Mouse (Mus musculus) hindbrain, embryonic 16.5 days (tissue): ENCODE measurements around the gene Itpka. TPM values are rescaled to one million over a fixed set of nuclear protein-coding genes. Genes with fewer than 3 reads are reported as not detected.

Experiments used
- ATAC-seq: fragments of 200-750 bp; cut with Nextera tagmentation; 2 replicates; pipeline ENCODE4 v1.8.0; 2017; ENCODE audit warnings: moderate TSS enrichment, moderate library complexity
- H3K27ac ChIP-seq: fragments of 300-500 bp; sonication (generic); 2 replicates; pipeline ENCODE4 v1.5.1; 2014; ENCODE audit warnings: low read depth, mild to moderate bottlenecking, control low read depth, low read length, moderate library complexity
- H3K27me3 ChIP-seq: fragments of 300-500 bp; sonication (generic); replicated peaks from 2 replicates; pipeline ENCODE4 v1.6.1; 2014; ENCODE audit warnings: low read length; ENCODE audit not compliant: control insufficient read depth, insufficient read depth
- H3K36me3 ChIP-seq: fragments of 300-500 bp; sonication (generic); 2 replicates; pipeline ENCODE4 v1.6.1; 2014; ENCODE audit warnings: mild to moderate bottlenecking, low read length, moderate library complexity, mixed read lengths; ENCODE audit not compliant: control insufficient read depth, insufficient read depth
- H3K4me1 ChIP-seq: fragments of 300-500 bp; sonication (generic); 2 replicates; pipeline ENCODE4 v1.6.1; 2014; ENCODE audit warnings: low read depth, low read length; ENCODE audit not compliant: control insufficient read depth, insufficient read depth
- H3K4me2 ChIP-seq: fragments of 300-500 bp; sonication (generic); 2 replicates; pipeline ENCODE4 v1.6.1; 2014; ENCODE audit warnings: mild to moderate bottlenecking, low read length, control low read depth, moderate library complexity
- H3K4me3 ChIP-seq: fragments of 300-500 bp; sonication (generic); 2 replicates; pipeline ENCODE4 v1.5.1; 2014; ENCODE audit warnings: mild to moderate bottlenecking, low read length, control low read depth, moderate library complexity
- H3K9ac ChIP-seq: fragments of 300-500 bp; sonication (generic); 2 replicates; pipeline ENCODE4 v1.6.1; 2014; ENCODE audit warnings: low read depth, mild to moderate bottlenecking, control low read depth, low read length, moderate library complexity
- H3K9me3 ChIP-seq: fragments of 300-500 bp; sonication (generic); 2 replicates; pipeline ENCODE4 v1.6.1; 2014; ENCODE audit warnings: mild to moderate bottlenecking, low read length, moderate library complexity; ENCODE audit not compliant: control insufficient read depth
- WGBS: fragments of 180-500 bp; shearing (Covaris S2); extraction: QIAGEN DNeasy Blood & Tissue Kit; methylation state at CpG from one replicate; pipeline ENCODE4 v1.1.7; 2014; 5-methylcytosine and 5-hydroxymethylcytosine counted together
- polyA plus RNA-seq: library from polyadenylated mRNA; unstranded; fragments of >200 nt; fragmentation: Nextera tagmentation; extraction: Ambion mirVana; gene quantifications from 2 replicates; pipeline ENCODE4 v1.2.1, GENCODE M21; 2015

The Itpka gene
- polyA plus RNA-seq, 1 experiment from 2014 or later: 0.54 TPM

DNA sequence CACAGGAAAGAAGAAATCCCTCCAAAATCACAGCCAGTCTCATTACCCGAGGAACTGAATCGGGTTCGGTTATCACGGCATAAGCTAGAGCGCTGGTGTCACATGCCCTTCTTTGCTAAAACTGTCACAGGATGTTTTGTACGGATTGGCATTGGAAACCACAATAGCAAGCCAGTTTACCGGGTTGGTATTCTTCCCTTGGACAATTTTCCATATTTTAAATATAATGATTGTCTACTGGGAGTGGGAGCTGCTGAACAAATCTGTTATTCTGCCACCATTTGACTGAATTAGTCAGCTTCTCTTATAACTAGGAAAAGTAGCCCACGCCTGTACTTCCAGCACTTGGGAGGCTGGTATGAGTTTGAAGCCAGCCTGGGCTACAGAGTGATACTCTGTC lies 21.1 kb upstream of the Itpka start:
- Histone ChIP-seq H3K27me3 (no peaks in the 10 kb centered on the region), H3K4me3 (no peak overlapping the region), H3K36me3 (peaks cover 45% of the 10 kb centered on the region), H3K27ac (no peak overlapping the region), H3K9ac (no peak overlapping the region), H3K4me1 (no peaks in the 10 kb centered on the region), H3K9me3 (no peaks in the 10 kb centered on the region), H3K4me2 (no peak overlapping the region)
- ATAC-seq: no peak
- 99% methylated on average over 8 of the region's 8 CpGs for WGBS

DNA sequence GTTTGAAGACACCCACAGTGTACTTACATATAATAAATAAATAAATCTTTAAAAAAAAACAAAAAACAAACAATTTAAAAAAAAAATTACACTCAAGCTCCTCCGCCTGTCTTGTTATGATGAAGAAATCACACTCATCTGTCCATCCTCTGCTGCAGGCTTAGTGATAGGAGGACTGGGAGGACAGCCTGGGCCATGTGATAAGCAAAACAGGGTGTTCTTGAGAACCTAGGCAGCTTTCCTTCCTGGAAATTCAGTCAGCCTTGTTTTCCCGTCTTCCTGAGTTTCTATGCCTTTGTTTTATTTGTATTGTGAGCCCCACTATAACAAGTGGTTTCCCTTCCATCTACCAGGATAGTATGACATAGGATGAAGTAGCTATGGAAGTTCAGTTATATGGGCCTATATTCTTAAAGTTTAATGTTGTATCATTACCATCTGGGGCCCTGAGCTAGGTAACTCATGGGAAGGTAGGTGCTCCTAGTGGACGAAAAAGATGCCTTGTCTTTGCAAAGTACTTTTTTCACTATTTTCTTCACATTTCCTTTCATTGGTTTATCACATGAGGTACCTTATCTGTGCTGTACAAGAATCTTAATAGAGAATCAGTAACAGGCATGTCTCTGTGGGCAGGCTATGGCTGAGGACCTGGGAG lies 14.2 kb upstream of the Itpka start:
- Histone ChIP-seq H3K36me3 (peaks cover 56% of the 10 kb centered on the region), H3K9ac (no peak overlapping the region), H3K27ac (no peak overlapping the region), H3K4me1 (no peaks in the 10 kb centered on the region), H3K9me3 (no peaks in the 10 kb centered on the region), H3K27me3 (no peaks in the 10 kb centered on the region), H3K4me2 (no peak overlapping the region), H3K4me3 (no peak overlapping the region)
- no peak for ATAC-seq
- WGBS: 94% methylated on average over 3 of the region's 3 CpGs

DNA sequence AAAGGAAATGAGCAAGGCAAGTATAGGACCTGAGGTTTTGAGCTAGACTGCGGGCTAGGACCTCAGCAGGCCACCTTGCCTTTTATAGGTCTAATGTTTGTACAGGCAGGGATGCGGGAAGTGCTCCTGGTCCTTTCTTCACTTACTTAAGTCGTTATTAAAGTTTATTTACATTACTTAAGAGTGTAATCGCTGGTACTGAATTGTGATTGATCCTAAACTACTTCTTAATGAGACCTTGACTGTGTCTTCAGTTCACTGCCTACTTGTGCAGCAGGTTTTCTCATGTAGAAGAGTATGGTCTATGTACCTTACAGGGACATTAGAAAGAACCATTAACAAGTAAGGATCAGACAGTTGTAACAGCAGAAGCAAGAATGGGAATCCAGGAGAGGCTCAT lies 11.4 kb upstream of the Itpka start:
- Histone ChIP-seq H3K4me2 (no peak overlapping the region), H3K9me3 (no peaks in the 10 kb centered on the region), H3K4me1 (no peaks in the 10 kb centered on the region), H3K27me3 (no peaks in the 10 kb centered on the region), H3K4me3 (no peak overlapping the region), H3K27ac (no peak overlapping the region), H3K36me3 (peaks cover 53% of the 10 kb centered on the region), H3K9ac (no peak overlapping the region)
- ATAC-seq: no peak
- WGBS: 92% methylated on average over 4 of the region's 4 CpGs

DNA sequence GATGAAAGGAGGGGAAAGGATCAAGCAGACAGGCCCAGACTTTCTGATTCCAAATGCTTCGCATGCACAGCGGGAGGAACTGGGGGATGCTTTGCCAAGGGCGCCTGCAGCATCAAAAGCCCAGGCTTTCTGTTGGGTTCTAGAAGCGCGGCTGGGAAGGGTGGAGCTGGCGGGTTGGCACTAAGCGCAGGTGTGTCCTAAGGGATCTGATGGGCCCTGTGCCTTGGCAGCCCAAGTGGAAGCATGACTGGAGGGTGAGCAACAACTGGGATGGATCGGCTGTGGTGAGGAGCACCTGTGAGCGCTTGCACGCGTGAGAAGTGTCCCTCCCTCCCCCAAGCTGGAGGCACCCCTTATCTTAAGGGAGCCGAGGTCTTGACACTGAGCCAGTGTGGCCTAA lies 5.0 kb upstream of the Itpka start:
- no peaks in the 10 kb centered on the region for H3K9me3 ChIP-seq
- no peak overlapping the region for H3K9ac ChIP-seq
- WGBS: 29% methylated on average over 12 of the region's 12 CpGs
- H3K36me3 ChIP-seq: peaks cover 16% of the 10 kb centered on the region
- no peak overlapping the region for H3K27ac ChIP-seq
- ATAC-seq: no peak
- peaks cover 14% of the 10 kb centered on the region for H3K27me3 ChIP-seq
- no peak overlapping the region for H3K4me3 ChIP-seq
- H3K4me1 ChIP-seq: peaks cover 8% of the 10 kb centered on the region
- no peak overlapping the region for H3K4me2 ChIP-seq

DNA sequence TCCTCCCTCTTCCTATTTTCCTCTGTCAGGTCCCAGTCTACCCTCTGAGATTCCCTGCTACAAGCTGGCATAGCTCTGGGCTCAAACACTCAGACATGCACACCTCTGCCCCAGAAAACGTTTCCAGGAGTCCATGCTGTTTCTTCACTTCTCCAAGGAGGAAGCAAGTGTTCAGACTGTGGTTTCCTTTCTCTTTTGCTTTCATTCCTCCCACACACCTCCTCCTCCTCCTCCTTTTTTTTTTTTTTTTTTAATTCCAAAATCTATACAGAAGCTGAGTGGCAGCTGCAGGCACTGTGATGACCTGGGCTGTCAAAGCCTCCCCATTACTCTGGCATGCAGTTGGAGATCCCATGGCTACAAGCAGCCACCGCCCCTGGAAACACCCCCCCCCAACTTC lies 1.6 kb upstream of the Itpka start:
- 23% methylated on average over 2 of the region's 2 CpGs for WGBS
- ATAC-seq: no peak
- Histone ChIP-seq H3K36me3 (0 out of 2 replicates have a peak, but pooled peaks cover 2% of the 10 kb centered on the region), H3K4me3 (no peak overlapping the region), H3K9ac (no peak overlapping the region), H3K4me1 (peaks cover 25% of the 10 kb centered on the region), H3K9me3 (no peaks in the 10 kb centered on the region), H3K27me3 (peaks cover 45% of the 10 kb centered on the region), H3K27ac (no peak overlapping the region), H3K4me2 (no peak overlapping the region)

DNA sequence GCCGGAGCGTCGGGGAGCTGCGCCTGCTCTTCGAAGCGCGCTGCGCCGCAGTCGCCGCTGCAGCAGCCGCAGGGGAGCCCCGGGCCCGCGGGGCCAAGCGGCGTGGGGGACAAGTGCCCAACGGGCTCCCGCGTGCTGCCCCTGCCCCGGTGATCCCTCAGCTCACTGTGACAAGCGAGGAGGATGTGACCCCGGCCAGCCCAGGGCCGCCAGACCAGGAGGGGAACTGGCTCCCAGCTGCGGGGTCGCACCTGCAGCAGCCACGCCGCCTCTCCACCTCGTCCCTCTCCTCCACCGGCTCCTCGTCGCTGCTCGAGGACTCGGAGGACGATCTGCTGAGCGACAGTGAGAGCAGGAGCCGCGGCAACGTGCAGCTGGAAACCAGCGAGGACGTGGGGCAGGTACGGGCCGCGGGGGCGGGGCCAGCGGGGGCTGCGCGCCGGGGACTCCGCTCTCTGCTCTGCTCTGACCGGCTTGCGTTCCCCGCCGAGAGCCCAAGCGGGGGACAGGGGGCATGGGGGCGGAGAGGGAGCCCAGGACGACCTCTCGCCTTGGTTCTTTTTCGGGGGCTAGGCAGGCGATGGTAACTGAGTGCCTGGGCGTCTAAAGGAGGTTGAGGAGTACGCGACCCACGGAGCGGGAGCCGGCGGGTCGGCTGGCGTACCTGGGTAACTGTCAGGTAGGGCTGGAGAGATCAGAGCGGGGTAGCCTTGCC lies 481 bp downstream of the Itpka start:
- H3K4me1 ChIP-seq: peaks cover 25% of the 10 kb centered on the region
- peak; percentile 34 for ATAC-seq
- H3K9ac ChIP-seq: peak overlapping the region; percentile 65
- H3K4me2 ChIP-seq: peak overlapping the region; percentile 96
- H3K9me3 ChIP-seq: no peaks in the 10 kb centered on the region
- no peaks in the 10 kb centered on the region for H3K36me3 ChIP-seq
- under 1% methylated on average over 37 of the region's 70 CpGs for WGBS
- peak overlapping the region; percentile 63 for H3K4me3 ChIP-seq
- no peak overlapping the region for H3K27ac ChIP-seq
- H3K27me3 ChIP-seq: peaks cover 43% of the 10 kb centered on the region

DNA sequence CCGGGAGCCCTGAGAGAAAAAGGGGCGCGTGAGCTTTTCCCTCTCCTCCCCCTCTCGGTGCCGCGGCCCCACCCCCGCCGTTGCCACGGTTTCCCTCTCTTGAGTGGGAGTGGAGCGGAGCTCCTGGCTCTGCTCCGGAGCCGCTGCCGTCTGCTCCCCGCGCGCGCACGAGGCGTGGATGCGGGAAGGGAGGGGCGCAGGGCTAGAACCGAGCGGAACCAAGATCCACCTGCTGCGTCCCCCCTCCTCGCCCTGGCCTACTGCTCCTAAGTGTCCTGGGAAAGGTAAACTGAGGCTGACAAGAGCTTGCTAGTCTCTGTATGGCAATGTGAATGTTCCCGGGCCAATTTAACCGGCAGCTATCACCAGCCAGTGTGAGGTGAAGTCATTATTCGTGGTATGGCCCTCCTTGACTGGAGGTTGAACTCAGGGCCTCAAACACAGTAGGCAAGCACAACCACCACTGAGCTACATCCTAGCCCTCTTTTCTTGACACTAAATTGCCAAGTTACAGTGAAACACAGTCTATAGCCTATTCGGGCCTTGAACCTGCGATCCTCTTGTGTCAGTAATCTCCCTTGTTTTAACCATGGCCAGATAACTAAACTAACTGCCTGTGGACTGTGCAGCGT lies 1.2 kb downstream of the Itpka start:
- H3K4me2 ChIP-seq: peak overlapping the region; percentile 96
- ATAC-seq: no peak
- WGBS: 10% methylated on average over 22 of the region's 31 CpGs

DNA sequence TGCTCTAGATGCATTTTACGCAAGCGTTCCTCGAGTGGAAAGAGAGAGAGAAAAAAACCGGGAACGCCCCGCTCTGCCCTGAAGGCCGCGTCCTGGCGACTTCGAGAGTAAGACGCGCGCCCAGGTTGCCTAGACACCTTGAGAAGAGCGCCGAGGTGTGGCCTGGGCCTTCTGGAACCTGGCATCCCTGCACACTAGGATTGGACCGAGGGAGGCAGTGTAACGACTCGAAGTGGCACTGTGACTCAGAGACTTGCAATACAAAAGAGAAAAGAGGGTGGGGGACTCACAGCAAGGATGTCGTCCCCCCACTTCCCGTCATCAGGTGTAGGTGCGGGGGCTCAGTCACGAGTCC lies 1.6 kb downstream of the Itpka start:
- ATAC-seq: no peak
- Histone ChIP-seq H3K9me3 (no peaks in the 10 kb centered on the region), H3K36me3 (no peaks in the 10 kb centered on the region), H3K27ac (no peak overlapping the region), H3K9ac (no peak overlapping the region), H3K4me2 (peak overlapping the region; percentile 34), H3K27me3 (peaks cover 43% of the 10 kb centered on the region), H3K4me3 (peak overlapping the region; percentile 3; the same call in 1 of the 2 replicates), H3K4me1 (peaks cover 25% of the 10 kb centered on the region)
- WGBS: 5% methylated on average over 22 of the region's 22 CpGs

More for the DNA sequence above, 1.2 kb downstream of the Itpka start:
- no peaks in the 10 kb centered on the region for H3K9me3 ChIP-seq
- H3K36me3 ChIP-seq: no peaks in the 10 kb centered on the region
- H3K27ac ChIP-seq: no peak overlapping the region
- 0 out of 2 replicates have a peak overlapping the region, but pooled peaks have one; percentile 65 for H3K9ac ChIP-seq
- peaks cover 25% of the 10 kb centered on the region for H3K4me1 ChIP-seq
- peak overlapping the region; percentile 63 for H3K4me3 ChIP-seq
- H3K27me3 ChIP-seq: peaks cover 43% of the 10 kb centered on the region
